Mouse (Mus musculus) embryonic fibroblast, embryonic 13.5 days (primary cell): Measurements from ENCODE around the gene Rpl13a.

Experiments
- CTCF ChIP-seq: IDR thresholded peaks from 2 replicates; pipeline ENCODE4 v1.5.1; 2011; ENCODE audit warnings: mild to moderate bottlenecking, control low read depth, low read length, moderate library complexity, borderline replicate concordance; ENCODE audit not compliant: insufficient read depth
- POLR2A ChIP-seq: IDR thresholded peaks from 2 replicates; pipeline ENCODE4 v1.6.1; 2011; ENCODE audit warnings: low read depth, mild to moderate bottlenecking, control low read depth, low read length, moderate library complexity

GRCm38 (mm10) chr7:45112529-45112928 lies 16.0 kb downstream of the Rpl13a start:
- no peak for TF ChIP-seq CTCF
- no peak for TF ChIP-seq POLR2A
